Mouse (Mus musculus): ENCODE measurements around the gene Cyb5rl. TPM values are rescaled to one million over a fixed set of nuclear protein-coding genes. Genes with fewer than 3 reads are reported as not detected.

Cyb5rl gene
- polyA plus RNA-seq, 1 experiment from 2014 or later: 3.6 TPM

Other genes with a start within 250 kb of the Cyb5rl start
- 198 and 201 TPM in 2 replicates for gene Ssbp3, start 156.3 kb upstream of the Cyb5rl start, polyA plus RNA-seq (2015; fragmentation: Nextera tagmentation; extraction: Ambion mirVana)
- gene Mrpl37, start 120 bp upstream of the Cyb5rl start, polyA plus RNA-seq (2015; fragmentation: Nextera tagmentation; extraction: Ambion mirVana): 76.1 and 80.6 TPM in 2 replicates
- gene Cdcp2, start 29.9 kb downstream of the Cyb5rl start, polyA plus RNA-seq (2015; fragmentation: Nextera tagmentation; extraction: Ambion mirVana): not detected in 2 replicates
- gene Tmem59, start 111.4 kb downstream of the Cyb5rl start, polyA plus RNA-seq (2015; fragmentation: Nextera tagmentation; extraction: Ambion mirVana): 373 and 391 TPM in 2 replicates
- 30.7 and 45.9 TPM in 2 replicates for gene Tceanc2, start 112.1 kb downstream of the Cyb5rl start, polyA plus RNA-seq (2015; fragmentation: Nextera tagmentation; extraction: Ambion mirVana)
- not detected in 2 replicates for gene Ldlrad1, start 142.2 kb downstream of the Cyb5rl start, polyA plus RNA-seq (2015; fragmentation: Nextera tagmentation; extraction: Ambion mirVana)
- gene Lrrc42, start 186.5 kb downstream of the Cyb5rl start, polyA plus RNA-seq (2015; fragmentation: Nextera tagmentation; extraction: Ambion mirVana): 57.4 and 57.7 TPM in 2 replicates
- 37.1 and 41.7 TPM in 2 replicates for gene Hspb11, start 186.6 kb downstream of the Cyb5rl start, polyA plus RNA-seq (2015; fragmentation: Nextera tagmentation; extraction: Ambion mirVana)
- gene Dio1, start 240.2 kb downstream of the Cyb5rl start, polyA plus RNA-seq (2015; fragmentation: Nextera tagmentation; extraction: Ambion mirVana): not detected in 2 replicates
- 53.2 and 54.3 TPM in 2 replicates for gene Yipf1, start 247.4 kb downstream of the Cyb5rl start, polyA plus RNA-seq (2015; fragmentation: Nextera tagmentation; extraction: Ambion mirVana)